Mouse (Mus musculus): Measurements from ENCODE around the gene Fmnl1. TPM values are rescaled to one million over a fixed set of nuclear protein-coding genes. Genes with fewer than 3 reads are reported as not detected.
A peak's percentile ranks its signal among the peaks of the same experiment; 100 is the strongest.

Gene Fmnl1
- polyA plus RNA-seq, 1 experiment from 2014 or later: 4.4 TPM

- Histone ChIP-seq H3K27me3 (ENCODE audit: control insufficient read depth, insufficient read depth, low read length) (peaks cover 24% of the 10 kb centered on the region), H3K9ac (ENCODE audit: low read length) (peak overlapping the region; percentile 71; the same call in 1 of the 2 replicates), H3K9me3 (replicated peaks; ENCODE audit: control insufficient read depth, low read length) (no peaks in the 10 kb centered on the region), H3K4me2 (ENCODE audit: low read depth, low read length) (peak overlapping the region; percentile 99; the same call in 1 of the 2 replicates), H3K36me3 (ENCODE audit: control insufficient read depth, insufficient read depth, low read length) (no peaks in the 10 kb centered on the region), H3K4me1 (ENCODE audit: control insufficient read depth, insufficient read depth, low read length) (peaks cover 8% of the 10 kb centered on the region; the same call in 1 of the 2 replicates), H3K4me3 (replicated peaks; ENCODE audit: low read length) (peak overlapping the region; percentile 59), H3K27ac (ENCODE audit: low read length) (no peak overlapping the region)
- ATAC-seq (ENCODE audit: insufficient read depth, low FRiP score): no peak
- 55% methylated on average over 9 of the region's 9 CpGs for WGBS
These were observed 940 bp downstream of the Fmnl1 start for GRCm38 (mm10) chr11:103171703-103172391.

- WGBS: 72% methylated on average over 6 of the region's 6 CpGs
- Histone ChIP-seq H3K27ac (ENCODE audit: low read length) (no peak overlapping the region), H3K4me1 (ENCODE audit: control insufficient read depth, insufficient read depth, low read length) (peaks cover 8% of the 10 kb centered on the region; the same call in 1 of the 2 replicates), H3K9ac (ENCODE audit: low read length) (no peak overlapping the region), H3K4me2 (ENCODE audit: low read depth, low read length) (no peak overlapping the region), H3K4me3 (replicated peaks; ENCODE audit: low read length) (no peak overlapping the region), H3K27me3 (ENCODE audit: control insufficient read depth, insufficient read depth, low read length) (peaks cover 24% of the 10 kb centered on the region), H3K9me3 (replicated peaks; ENCODE audit: control insufficient read depth, low read length) (no peaks in the 10 kb centered on the region), H3K36me3 (ENCODE audit: control insufficient read depth, insufficient read depth, low read length) (no peaks in the 10 kb centered on the region)
- ATAC-seq (ENCODE audit: insufficient read depth, low FRiP score): no peak
These were observed 1.6 kb downstream of the Fmnl1 start for GRCm38 (mm10) chr11:103172392-103173040.

GRCm38 (mm10) chr11:103173041-103173770 lies 2.3 kb downstream of the Fmnl1 start:
- H3K36me3 ChIP-seq (ENCODE audit: control insufficient read depth, insufficient read depth, low read length): no peaks in the 10 kb centered on the region
- no peak overlapping the region for H3K9ac ChIP-seq (ENCODE audit: low read length)
- H3K27ac ChIP-seq (ENCODE audit: low read length): no peak overlapping the region
- no peak overlapping the region for H3K4me3 ChIP-seq (replicated peaks; ENCODE audit: low read length)
- WGBS: 81% methylated on average over 7 of the region's 7 CpGs
- no peak overlapping the region for H3K4me2 ChIP-seq (ENCODE audit: low read depth, low read length)
- peaks cover 8% of the 10 kb centered on the region; the same call in 1 of the 2 replicates for H3K4me1 ChIP-seq (ENCODE audit: control insufficient read depth, insufficient read depth, low read length)
- no peak for ATAC-seq (ENCODE audit: insufficient read depth, low FRiP score)
- H3K9me3 ChIP-seq (replicated peaks; ENCODE audit: control insufficient read depth, low read length): no peaks in the 10 kb centered on the region
- H3K27me3 ChIP-seq (ENCODE audit: control insufficient read depth, insufficient read depth, low read length): peaks cover 24% of the 10 kb centered on the region

GRCm38 (mm10) chr11:103173771-103174344 lies 3.0 kb downstream of the Fmnl1 start:
- no peak for ATAC-seq (ENCODE audit: insufficient read depth, low FRiP score)
- Histone ChIP-seq H3K27me3 (ENCODE audit: control insufficient read depth, insufficient read depth, low read length) (peaks cover 24% of the 10 kb centered on the region), H3K4me2 (ENCODE audit: low read depth, low read length) (0 out of 2 replicates have a peak overlapping the region, but pooled peaks have one; percentile 9), H3K9ac (ENCODE audit: low read length) (no peak overlapping the region), H3K4me3 (replicated peaks; ENCODE audit: low read length) (no peak overlapping the region), H3K9me3 (replicated peaks; ENCODE audit: control insufficient read depth, low read length) (no peaks in the 10 kb centered on the region), H3K27ac (ENCODE audit: low read length) (no peak overlapping the region; the same call in 1 of the 2 replicates), H3K4me1 (ENCODE audit: control insufficient read depth, insufficient read depth, low read length) (peaks cover 8% of the 10 kb centered on the region; the same call in 1 of the 2 replicates), H3K36me3 (ENCODE audit: control insufficient read depth, insufficient read depth, low read length) (no peaks in the 10 kb centered on the region)
- WGBS: 92% methylated on average over 11 of the region's 11 CpGs

GRCm38 (mm10) chr11:103174411-103174832 lies 3.5 kb downstream of the Fmnl1 start:
- WGBS: 74% methylated on average over 5 of the region's 5 CpGs

GRCm38 (mm10) chr11:103174891-103175391 lies 4.0 kb downstream of the Fmnl1 start:
- no peak overlapping the region for H3K4me2 ChIP-seq (ENCODE audit: low read depth, low read length)

More at GRCm38 (mm10) chr11:103174411-103174832, 3.5 kb downstream of the Fmnl1 start:
- Histone ChIP-seq H3K9ac (ENCODE audit: low read length) (no peak overlapping the region), H3K27me3 (ENCODE audit: control insufficient read depth, insufficient read depth, low read length) (peaks cover 24% of the 10 kb centered on the region), H3K9me3 (replicated peaks; ENCODE audit: control insufficient read depth, low read length) (no peaks in the 10 kb centered on the region), H3K4me2 (ENCODE audit: low read depth, low read length) (0 out of 2 replicates have a peak overlapping the region, but pooled peaks have one; percentile 9), H3K4me1 (ENCODE audit: control insufficient read depth, insufficient read depth, low read length) (peaks cover 8% of the 10 kb centered on the region; the same call in 1 of the 2 replicates), H3K27ac (ENCODE audit: low read length) (no peak overlapping the region; the same call in none of the 2 replicates), H3K36me3 (ENCODE audit: control insufficient read depth, insufficient read depth, low read length) (no peaks in the 10 kb centered on the region), H3K4me3 (replicated peaks; ENCODE audit: low read length) (no peak overlapping the region; the same call in 1 of the 2 replicates)
- ATAC-seq (ENCODE audit: insufficient read depth, low FRiP score): no peak

GRCm38 (mm10) chr11:103175688-103176442 lies 5.0 kb downstream of the Fmnl1 start:
- no peak for ATAC-seq (ENCODE audit: insufficient read depth, low FRiP score)
- Histone ChIP-seq H3K4me1 (ENCODE audit: control insufficient read depth, insufficient read depth, low read length) (peaks cover 8% of the 10 kb centered on the region; the same call in 1 of the 2 replicates), H3K9ac (ENCODE audit: low read length) (no peak overlapping the region), H3K4me3 (replicated peaks; ENCODE audit: low read length) (no peak overlapping the region), H3K9me3 (replicated peaks; ENCODE audit: control insufficient read depth, low read length) (no peaks in the 10 kb centered on the region), H3K4me2 (ENCODE audit: low read depth, low read length) (no peak overlapping the region), H3K27ac (ENCODE audit: low read length) (no peak overlapping the region), H3K36me3 (ENCODE audit: control insufficient read depth, insufficient read depth, low read length) (no peaks in the 10 kb centered on the region), H3K27me3 (ENCODE audit: control insufficient read depth, insufficient read depth, low read length) (peaks cover 12% of the 10 kb centered on the region)
- 55% methylated on average over 14 of the region's 14 CpGs for WGBS

More at GRCm38 (mm10) chr11:103174891-103175391, 4.0 kb downstream of the Fmnl1 start:
- H3K36me3 ChIP-seq (ENCODE audit: control insufficient read depth, insufficient read depth, low read length): no peaks in the 10 kb centered on the region
- H3K9me3 ChIP-seq (replicated peaks; ENCODE audit: control insufficient read depth, low read length): no peaks in the 10 kb centered on the region
- peaks cover 20% of the 10 kb centered on the region for H3K27me3 ChIP-seq (ENCODE audit: control insufficient read depth, insufficient read depth, low read length)
- H3K9ac ChIP-seq (ENCODE audit: low read length): no peak overlapping the region
- ATAC-seq (ENCODE audit: insufficient read depth, low FRiP score): 0 out of 2 replicates have a peak, but pooled peaks have one; percentile 9
- H3K27ac ChIP-seq (ENCODE audit: low read length): no peak overlapping the region
- H3K4me1 ChIP-seq (ENCODE audit: control insufficient read depth, insufficient read depth, low read length): peaks cover 8% of the 10 kb centered on the region; the same call in 1 of the 2 replicates
- 45% methylated on average over 8 of the region's 8 CpGs for WGBS
- H3K4me3 ChIP-seq (replicated peaks; ENCODE audit: low read length): no peak overlapping the region

- H3K4me2 ChIP-seq (ENCODE audit: low read depth, low read length): no peak overlapping the region
- 96% methylated on average over 1 of the region's 1 CpGs for WGBS
- H3K27me3 ChIP-seq (ENCODE audit: control insufficient read depth, insufficient read depth, low read length): peaks cover 6% of the 10 kb centered on the region
- no peaks in the 10 kb centered on the region for H3K36me3 ChIP-seq (ENCODE audit: control insufficient read depth, insufficient read depth, low read length)
- H3K4me1 ChIP-seq (ENCODE audit: control insufficient read depth, insufficient read depth, low read length): peaks cover 5% of the 10 kb centered on the region; the same call in 1 of the 2 replicates
- no peak for ATAC-seq (ENCODE audit: insufficient read depth, low FRiP score)
- H3K9me3 ChIP-seq (replicated peaks; ENCODE audit: control insufficient read depth, low read length): no peaks in the 10 kb centered on the region
- H3K27ac ChIP-seq (ENCODE audit: low read length): no peak overlapping the region
- no peak overlapping the region for H3K9ac ChIP-seq (ENCODE audit: low read length)
- H3K4me3 ChIP-seq (replicated peaks; ENCODE audit: low read length): no peak overlapping the region
These were observed 5.6 kb downstream of the Fmnl1 start for GRCm38 (mm10) chr11:103176510-103176909.

All from stomach, embryonic 16.5 days (tissue).